Mouse (Mus musculus): ENCODE data around the gene Ndufa7. TPM values are rescaled to one million over a fixed set of nuclear protein-coding genes. Genes with fewer than 3 reads are reported as not detected.
"Not testable (repeated sequence)": the region's sequence is repeated elsewhere in the genome, so short reads cannot be mapped to it uniquely, and the experiment has no call there.

The Ndufa7 gene
- polyA plus RNA-seq, 1 experiment from 2014 or later = 464 TPM

DNA sequence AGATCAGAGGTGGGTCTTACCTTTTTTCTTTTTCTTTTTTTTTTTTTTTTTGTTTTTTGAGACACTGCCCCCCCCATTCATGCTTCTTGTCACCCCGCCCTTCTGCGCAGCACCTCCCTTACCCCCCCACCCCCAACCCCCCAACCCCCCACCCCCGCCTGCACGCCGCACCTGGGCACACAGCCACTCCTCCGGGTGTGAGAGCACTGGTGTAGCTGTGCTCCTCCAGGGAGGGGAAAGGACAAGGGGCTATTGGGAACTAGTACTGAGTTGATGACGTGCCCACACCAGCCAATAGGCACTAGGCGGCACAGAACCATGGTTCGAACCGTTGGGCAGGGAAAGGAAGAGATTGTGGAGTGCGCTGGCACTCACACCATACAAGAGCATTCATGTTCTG, 50.0 kb downstream of the Ndufa7 start:
- no peak for DNase-seq (ENCODE audit: low spot score)

DNA sequence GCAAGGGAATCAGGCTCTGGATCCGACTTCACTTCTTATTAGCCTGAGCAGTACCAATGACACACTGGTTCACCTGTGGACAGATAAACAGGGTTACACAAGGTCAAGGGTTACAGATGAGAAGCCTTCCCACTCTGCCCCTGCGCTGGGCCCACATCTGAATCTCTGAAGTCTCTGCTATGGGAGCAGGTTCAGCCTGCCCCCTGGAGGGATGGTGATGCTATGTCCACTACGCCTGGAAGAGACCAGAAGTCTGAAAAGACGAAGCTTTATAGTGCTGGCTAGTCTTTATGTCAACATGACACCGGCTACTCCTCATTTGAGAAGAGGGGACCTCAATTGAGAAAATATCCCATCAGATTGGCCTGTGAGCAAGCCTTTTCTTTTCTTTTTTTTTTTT, 51.4 kb downstream of the Ndufa7 start:
- DNase-seq (ENCODE audit: low spot score) = not testable (repeated sequence)

- DNase-seq (ENCODE audit: low spot score) = not testable (repeated sequence)
Observed at GRCm38 (mm10) chr17:33884320-33884719, 59.9 kb downstream of the Ndufa7 start.

DNA sequence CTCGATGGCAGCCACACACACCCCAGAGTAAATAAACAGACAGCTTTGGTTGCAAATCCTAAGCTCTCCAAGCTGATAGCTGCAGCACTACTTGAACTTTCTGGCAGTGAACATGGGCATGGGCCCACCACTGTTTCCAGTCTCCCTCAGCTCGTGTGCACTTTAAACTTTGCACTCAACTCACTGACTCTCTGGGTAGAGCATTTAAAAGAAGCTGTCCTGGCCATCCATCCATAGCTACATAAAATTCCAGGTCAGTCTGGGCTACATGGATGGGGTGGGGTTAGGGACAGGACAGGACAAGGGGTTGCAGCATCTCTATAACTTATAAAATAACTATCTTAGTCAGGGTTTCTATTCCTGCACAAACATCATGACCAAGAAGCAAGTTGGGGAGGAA, 63.4 kb downstream of the Ndufa7 start:
- not testable (repeated sequence) for DNase-seq (ENCODE audit: low spot score)

Small RNA genes lying within 50 kb of the gene (microRNA-seq; reads per million reads assigned to microRNA genes)
- gene Gm27740 (ENCODE audit: borderline number of aligned reads) = not detected

Other genes with a start within 250 kb of the Ndufa7 start
- 40.3 and 42.6 TPM in 2 replicates for gene Zfp414, start 195.5 kb upstream of the Ndufa7 start, polyA plus RNA-seq (2015; fragmentation: Nextera tagmentation; extraction: Ambion mirVana)
- gene Pram1, start 186.5 kb upstream of the Ndufa7 start, polyA plus RNA-seq (2015; fragmentation: Nextera tagmentation; extraction: Ambion mirVana) = 0.48 and 0.60 TPM in 2 replicates
- 317 and 345 TPM in 2 replicates for gene Hnrnpm, start 137.7 kb upstream of the Ndufa7 start, polyA plus RNA-seq (2015; fragmentation: Nextera tagmentation; extraction: Ambion mirVana)
- gene March2, start 105.9 kb upstream of the Ndufa7 start, polyA plus RNA-seq (2015; fragmentation: Nextera tagmentation; extraction: Ambion mirVana) = 83.3 and 90.7 TPM in 2 replicates
- gene Rab11b, start 64.0 kb upstream of the Ndufa7 start, polyA plus RNA-seq (2015; fragmentation: Nextera tagmentation; extraction: Ambion mirVana) = 214 and 227 TPM in 2 replicates
- 28.7 and 36.7 TPM in 2 replicates for gene Angptl4, start 42.7 kb upstream of the Ndufa7 start, polyA plus RNA-seq (2015; fragmentation: Nextera tagmentation; extraction: Ambion mirVana)
- gene Kank3, start 14.1 kb upstream of the Ndufa7 start, polyA plus RNA-seq (2015; fragmentation: Nextera tagmentation; extraction: Ambion mirVana) = 19.1 and 22.0 TPM in 2 replicates
- 1,516 and 1,544 TPM in 2 replicates for gene Rps28, start within 50 bp of the Ndufa7 start, polyA plus RNA-seq (2015; fragmentation: Nextera tagmentation; extraction: Ambion mirVana)
- 35.1 and 35.2 TPM in 2 replicates for gene Cd320, start 18.5 kb downstream of the Ndufa7 start, polyA plus RNA-seq (2015; fragmentation: Nextera tagmentation; extraction: Ambion mirVana)
- gene Gm7029, start 49.3 kb downstream of the Ndufa7 start, polyA plus RNA-seq (2015; fragmentation: Nextera tagmentation; extraction: Ambion mirVana) = not detected in 2 replicates
- gene Kifc1, start 66.1 kb downstream of the Ndufa7 start, polyA plus RNA-seq (2015; fragmentation: Nextera tagmentation; extraction: Ambion mirVana) = 5.9 and 6.8 TPM in 2 replicates
- gene Platr17, start 80.6 kb downstream of the Ndufa7 start, polyA plus RNA-seq (2015; fragmentation: Nextera tagmentation; extraction: Ambion mirVana) = 1.6 and 1.9 TPM in 2 replicates
- gene Daxx, start 84.8 kb downstream of the Ndufa7 start, polyA plus RNA-seq (2015; fragmentation: Nextera tagmentation; extraction: Ambion mirVana) = 62.9 and 67.8 TPM in 2 replicates
- gene Tapbp, start 91.3 kb downstream of the Ndufa7 start, polyA plus RNA-seq (2015; fragmentation: Nextera tagmentation; extraction: Ambion mirVana) = 131 and 140 TPM in 2 replicates
- gene Zbtb22, start 91.3 kb downstream of the Ndufa7 start, polyA plus RNA-seq (2015; fragmentation: Nextera tagmentation; extraction: Ambion mirVana) = 13.8 and 14.9 TPM in 2 replicates
- gene Rgl2, start 105.0 kb downstream of the Ndufa7 start, polyA plus RNA-seq (2015; fragmentation: Nextera tagmentation; extraction: Ambion mirVana) = 37.5 and 42.3 TPM in 2 replicates
- gene Pfdn6, start 115.8 kb downstream of the Ndufa7 start, polyA plus RNA-seq (2015; fragmentation: Nextera tagmentation; extraction: Ambion mirVana) = 218 and 225 TPM in 2 replicates
- gene Wdr46, start 116.1 kb downstream of the Ndufa7 start, polyA plus RNA-seq (2015; fragmentation: Nextera tagmentation; extraction: Ambion mirVana) = 20.6 and 25.5 TPM in 2 replicates
- gene B3galt4, start 126.9 kb downstream of the Ndufa7 start, polyA plus RNA-seq (2015; fragmentation: Nextera tagmentation; extraction: Ambion mirVana) = 13.3 and 15.8 TPM in 2 replicates
- gene Vps52, start 131.2 kb downstream of the Ndufa7 start, polyA plus RNA-seq (2015; fragmentation: Nextera tagmentation; extraction: Ambion mirVana) = 43.6 and 46.1 TPM in 2 replicates
- 2,265 and 2,338 TPM in 2 replicates for gene Rps18, start 131.4 kb downstream of the Ndufa7 start, polyA plus RNA-seq (2015; fragmentation: Nextera tagmentation; extraction: Ambion mirVana)
- 528 and 569 TPM in 2 replicates for gene H2-K1, start 175.8 kb downstream of the Ndufa7 start, polyA plus RNA-seq (2015; fragmentation: Nextera tagmentation; extraction: Ambion mirVana)
- gene Ring1, start 200.1 kb downstream of the Ndufa7 start, polyA plus RNA-seq (2015; fragmentation: Nextera tagmentation; extraction: Ambion mirVana) = 14.5 and 20.9 TPM in 2 replicates
- gene H2-Ke6, start 203.5 kb downstream of the Ndufa7 start, polyA plus RNA-seq (2015; fragmentation: Nextera tagmentation; extraction: Ambion mirVana) = 77.4 and 82.2 TPM in 2 replicates
- 90.5 and 96.5 TPM in 2 replicates for gene Slc39a7, start 207.1 kb downstream of the Ndufa7 start, polyA plus RNA-seq (2015; fragmentation: Nextera tagmentation; extraction: Ambion mirVana)
- gene Rxrb, start 207.2 kb downstream of the Ndufa7 start, polyA plus RNA-seq (2015; fragmentation: Nextera tagmentation; extraction: Ambion mirVana) = 47.1 and 48.9 TPM in 2 replicates
- 1.1 and 1.5 TPM in 2 replicates for gene Col11a2, start 214.9 kb downstream of the Ndufa7 start, polyA plus RNA-seq (2015; fragmentation: Nextera tagmentation; extraction: Ambion mirVana)

All from thymus, postnatal 0 days (tissue).